Mouse (Mus musculus) left cerebral cortex, postnatal 10 days (tissue): Measurements from ENCODE around the gene Car11. TPM values are rescaled to one million over a fixed set of nuclear protein-coding genes. Genes with fewer than 3 reads are reported as not detected.
A peak's percentile ranks its signal among the peaks of the same experiment; 100 is the strongest.

Experiments
- DNase-seq, 2 experiments: peaks; one replicate each; pipeline ENCODE4 v3.0.0; 2021 to 2022; ENCODE audit warnings: low spot score in 2 of 2, mixed read lengths in 1 of 2; ENCODE audit errors: extremely low spot score in 1 of 2
- intact Hi-C: fragments of 180-260 bp; cut with DNase I; formaldehyde crosslinking; loops from one replicate; pipeline ENCODE4 v1.15.1; 2025
- total RNA-seq, 2 experiments: library from RNA; stranded (reverse); gene quantifications; 2 replicates each; pipeline ENCODE4 v1.2.3; 2021

Car11 gene
- total RNA-seq, 2 experiments from 2014 or later, result 152 to 154 TPM

- intact Hi-C loops, result loop anchor here (10.0 kb wide), 1 partner anchor 211 kb away; no protein-coding TSS in a partner anchor
- DNase-seq, result no peak
These were observed 13.8 kb upstream of the Car11 start for GRCm38 (mm10) chr7:45685811-45686210.

GRCm38 (mm10) chr7:45686841-45687240 lies 12.8 kb upstream of the Car11 start:
- intact Hi-C loops, result loop anchor here (10.0 kb wide), 1 partner anchor 212 kb away; no protein-coding TSS in a partner anchor

GRCm38 (mm10) chr7:45689099-45689498 lies 10.5 kb upstream of the Car11 start:
- DNase-seq, result no peak
- intact Hi-C loops, result loop anchor here (10.0 kb wide), 1 partner anchor 214 kb away; no protein-coding TSS in a partner anchor

More at GRCm38 (mm10) chr7:45686841-45687240, 12.8 kb upstream of the Car11 start:
- DNase-seq, result no peak

- intact Hi-C loops, result loop anchor here (5.0 to 10.0 kb wide), 2 partner anchors 82 to 215 kb away; no protein-coding TSS in a partner anchor
- no peak for DNase-seq
These were observed 9.8 kb upstream of the Car11 start for GRCm38 (mm10) chr7:45689800-45690199.

- intact Hi-C loops, result loop anchor here (5.0 kb wide), 1 partner anchor 85 kb away; no protein-coding TSS in a partner anchor
- DNase-seq, result no peak
These were observed 7.3 kb upstream of the Car11 start for GRCm38 (mm10) chr7:45692364-45692763.

GRCm38 (mm10) chr7:45693921-45694591 lies 5.6 kb upstream of the Car11 start, which contains the start of gene Sec1:
Gene Sec1, minus strand, starts transcription at chr7:45694402.
- intact Hi-C loops, result loop anchor here (5.0 kb wide), 1 partner anchor 87 kb away; no protein-coding TSS in a partner anchor
- peak in 1 of 2 experiments; percentile 36 for DNase-seq

- DNase-seq, result no peak
- intact Hi-C loops, result no loop called here
These were observed 4.5 kb upstream of the Car11 start for GRCm38 (mm10) chr7:45695098-45695497.

GRCm38 (mm10) chr7:45697894-45698293 lies 1.7 kb upstream of the Car11 start:
- intact Hi-C loops, result no loop called here
- DNase-seq, result no peak

- intact Hi-C loops, result no loop called here
- DNase-seq, result peak in 1 of 2 experiments; percentile 80
These were observed 815 bp downstream of the Car11 start for GRCm38 (mm10) chr7:45700301-45701015.

- DNase-seq, result no peak
These were observed 1.4 kb downstream of the Car11 start for GRCm38 (mm10) chr7:45701072-45701471.

GRCm38 (mm10) chr7:45701607-45702006 lies 2.0 kb downstream of the Car11 start:
- intact Hi-C loops, result no loop called here
- DNase-seq, result no peak

More at GRCm38 (mm10) chr7:45701072-45701471, 1.4 kb downstream of the Car11 start:
- intact Hi-C loops, result no loop called here

GRCm38 (mm10) chr7:45702316-45702715 lies 2.7 kb downstream of the Car11 start:
- intact Hi-C loops, result no loop called here
- no peak for DNase-seq

- no peak for DNase-seq
- intact Hi-C loops, result no loop called here
These were observed 3.3 kb downstream of the Car11 start for GRCm38 (mm10) chr7:45702809-45703520.

GRCm38 (mm10) chr7:45703521-45704033 lies 3.9 kb downstream of the Car11 start:
- intact Hi-C loops, result no loop called here
- DNase-seq, result peak in 1 of 2 experiments; percentile 65

GRCm38 (mm10) chr7:45704046-45704559 lies 4.5 kb downstream of the Car11 start:
- peak; percentile 80 to 84 for DNase-seq
- intact Hi-C loops, result no loop called here

- peak; percentile 99 to 100 for DNase-seq
- intact Hi-C loops, result no loop called here
These were observed 5.2 kb downstream of the Car11 start, which contains the start of gene Dbp for GRCm38 (mm10) chr7:45704730-45705442. Gene Dbp, plus strand, starts transcription at chr7:45705088.

- DNase-seq, result peak in 1 of 2 experiments; percentile 71
- intact Hi-C loops, result no loop called here
These were observed 5.8 kb downstream of the Car11 start for GRCm38 (mm10) chr7:45705443-45705864.

GRCm38 (mm10) chr7:45705873-45706281 lies 6.2 kb downstream of the Car11 start:
- DNase-seq, result peak in 1 of 2 experiments; percentile 95
- intact Hi-C loops, result no loop called here
